ENCODE assay signal across 10 mouse cellular contexts in the genomic region with DNA sequence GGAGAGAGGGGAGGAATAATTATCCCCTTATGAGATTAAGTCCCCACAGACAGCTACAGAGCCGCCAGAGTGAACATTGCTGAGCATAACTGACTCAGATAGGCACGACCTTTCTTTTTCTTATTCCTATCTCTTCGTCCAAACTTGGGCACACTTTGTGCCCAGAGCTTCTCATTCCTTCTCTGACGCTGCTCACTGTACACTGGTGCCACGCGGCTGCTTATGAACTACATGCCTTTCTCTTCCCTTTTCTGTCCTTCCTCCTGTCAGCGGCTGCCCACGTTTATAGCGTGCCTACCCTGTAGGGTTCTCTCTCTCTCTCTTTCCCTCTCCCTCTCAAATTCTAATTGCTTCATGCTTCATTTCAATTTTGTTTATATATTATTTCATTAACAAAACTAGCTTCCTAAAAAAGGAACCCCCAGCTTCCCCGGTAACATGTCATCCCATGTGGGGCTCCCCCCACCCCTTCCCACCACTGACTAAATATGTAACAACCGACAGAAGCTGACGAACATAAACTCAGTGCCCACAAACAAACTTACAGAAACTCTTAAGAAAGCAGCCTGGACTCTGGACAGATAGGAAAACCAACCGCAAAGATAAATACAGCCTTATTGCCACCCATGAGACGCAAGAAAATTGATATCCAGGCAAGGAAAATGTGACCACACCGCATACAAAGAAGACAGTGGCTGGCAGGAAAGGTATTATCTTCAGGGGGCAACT. TPM values are rescaled to one million over a fixed set of nuclear protein-coding genes. Genes with fewer than 3 reads are reported as not detected.
DNase-seq lines count a peak whose midpoint lies in the region; ATAC-seq and TF ChIP-seq lines count a peak whose summit lies in the region.
"Had no signal": no experiment of that assay in that cellular context is flagged by ENCODE, and none has a peak within 500 bp of the region (broad histone marks: within the 10 kb centered on the region; RNA-seq: fewer than 3 reads in every experiment).

No protein-coding gene starts in this region.

- intact Hi-C loops in left cerebral cortex, postnatal 4 days (cut with DNase I) = no loop called here

- H3K4me2 ChIP-seq in liver, postnatal 0 days (ENCODE audit: low read depth, low read length) = peak overlapping the region; percentile 22; the same call in 1 of the 2 replicates
- H3K4me2 ChIP-seq: hindbrain, embryonic 13.5 days had no signal

- no peak for TF ChIP-seq CTCF in kidney, adult 2 months (conservative IDR thresholded peaks at IDR 0.05; ENCODE audit: insufficient read depth, insufficient read length, low read depth, low read length)
- TF ChIP-seq CTCF in testis, adult 2 months (IDR thresholded peaks at IDR 0.05; ENCODE audit: control insufficient read depth, insufficient read depth, insufficient replicate concordance, low read depth, low read length) = no peak
- TF ChIP-seq CTCF in liver, postnatal 0 days (IDR thresholded peaks at IDR 0.05; ENCODE audit: low read depth) = no peak

- no peaks in the 10 kb centered on the region; the same call in 1 of the 2 replicates for H3K27me3 ChIP-seq in kidney, adult 2 months (replicated peaks; ENCODE audit: control insufficient read depth, insufficient read depth, low read length)
- H3K27me3 ChIP-seq in testis, adult 2 months (ENCODE audit: control insufficient read depth, insufficient read depth, low read length) = no peaks in the 10 kb centered on the region
- no peaks in the 10 kb centered on the region for H3K27me3 ChIP-seq in liver, postnatal 0 days (ENCODE audit: insufficient read depth, low read length)
- H3K27me3 ChIP-seq: hindbrain, embryonic 13.5 days had no signal

- TF ChIP-seq EP300 in liver, postnatal 0 days (IDR thresholded peaks at IDR 0.05; ENCODE audit: low read depth) = no peak

- peak; percentile 17; the same call in 1 of the 2 replicates for ATAC-seq in liver, postnatal 0 days
- ATAC-seq in erythroblast, adult 5-6 weeks (replicated peaks; ENCODE audit: low FRiP score, poor library complexity, severe bottlenecking) = no peak

- H3K36me3 ChIP-seq in kidney, adult 2 months (ENCODE audit: control insufficient read depth, insufficient read depth, low read length) = no peaks in the 10 kb centered on the region
- H3K36me3 ChIP-seq in testis, adult 2 months (ENCODE audit: control insufficient read depth, insufficient read depth, low read length) = no peaks in the 10 kb centered on the region
- H3K36me3 ChIP-seq in liver, postnatal 0 days (replicated peaks; ENCODE audit: insufficient read depth, low read length) = no peaks in the 10 kb centered on the region
- H3K36me3 ChIP-seq: hindbrain, embryonic 13.5 days had no signal

- no peaks in the 10 kb centered on the region for H3K9me3 ChIP-seq in liver, postnatal 0 days (ENCODE audit: low read length)
- H3K9me3 ChIP-seq: hindbrain, embryonic 13.5 days had no signal

- H3K4me3 ChIP-seq in kidney, adult 2 months (ENCODE audit: insufficient read depth, low read depth, low read length) = no peak overlapping the region
- 0 out of 2 replicates have a peak overlapping the region, but pooled peaks have one; percentile 29 for H3K4me3 ChIP-seq in testis, adult 2 months (ENCODE audit: control insufficient read depth, low read depth, low read length)
- no peak overlapping the region for H3K4me3 ChIP-seq in liver, postnatal 0 days (ENCODE audit: low read depth, low read length)
- H3K4me3 ChIP-seq: hindbrain, embryonic 13.5 days had no signal

- no peak for DNase-seq in kidney, adult 2 months
- DNase-seq in kidney, postnatal 4 days = no peak
- DNase-seq in testis, postnatal 14 days (ENCODE audit: low spot score) = no peak
- DNase-seq in liver, postnatal 0 days = no peak
- no peak for DNase-seq in right cerebral cortex, adult 18-20 months
- no peak for DNase-seq in left cerebral cortex, postnatal 4 days
- DNase-seq: cerebellum, postnatal 25 days had no signal

- TF ChIP-seq POLR2A in kidney, adult 2 months (IDR thresholded peaks at IDR 0.05; ENCODE audit: low read depth, low read length) = no peak
- TF ChIP-seq POLR2A in testis, adult 2 months (IDR thresholded peaks at IDR 0.05; ENCODE audit: control insufficient read depth, low read depth, low read length) = no peak

- H3K4me1 ChIP-seq in kidney, adult 2 months (ENCODE audit: control insufficient read depth, insufficient read depth, low read length) = peaks cover 3% of the 10 kb centered on the region; the same call in 1 of the 2 replicates
- H3K4me1 ChIP-seq in testis, adult 2 months (ENCODE audit: control insufficient read depth, insufficient read depth, low read length) = peaks cover 3% of the 10 kb centered on the region
- no peaks in the 10 kb centered on the region; the same call in 1 of the 2 replicates for H3K4me1 ChIP-seq in liver, postnatal 0 days (ENCODE audit: insufficient read depth)
- H3K4me1 ChIP-seq: hindbrain, embryonic 13.5 days had no signal

- H3K27ac ChIP-seq in kidney, adult 2 months (ENCODE audit: insufficient read depth, low read depth, low read length) = peak overlapping the region; percentile 49; the same call in 1 of the 2 replicates
- H3K27ac ChIP-seq in testis, adult 2 months (ENCODE audit: control insufficient read depth, insufficient read depth, low read depth, low read length) = no peak overlapping the region
- peak overlapping the region; percentile 34; the same call in 1 of the 2 replicates for H3K27ac ChIP-seq in liver, postnatal 0 days (ENCODE audit: low read depth)
- H3K27ac ChIP-seq: hindbrain, embryonic 13.5 days had no signal

- H3K9ac ChIP-seq in liver, postnatal 0 days (replicated peaks) = no peak overlapping the region; the same call in 1 of the 2 replicates
- H3K9ac ChIP-seq: hindbrain, embryonic 13.5 days had no signal

- 80% methylated on average over 15 of the region's 15 CpGs for WGBS in kidney, adult 2 months
- WGBS in liver, postnatal 0 days (ENCODE audit: insufficient replicate concordance) = 55% methylated on average over 15 of the region's 15 CpGs

RNA-seq across cellular contexts. Expression of a gene that starts 25.8 kb away (rescaled TPM):
- 46.9 and 73.0 TPM in 2 replicates for polyA plus RNA-seq in kidney, adult 2 months (2012; rRNA removed)
- polyA plus RNA-seq in testis, adult 2 months (2012; rRNA removed) = 11.8 and 12.4 TPM in 2 replicates
- polyA plus RNA-seq in liver, postnatal 0 days (2015; fragmentation: Nextera tagmentation; extraction: Ambion mirVana) = 155 and 160 TPM in 2 replicates
- 153 and 172 TPM in 2 replicates for total RNA-seq in erythroblast, adult 5-6 weeks (2015; ENCODE audit: low replicate concordance)
- 174 and 176 TPM in 2 replicates for total RNA-seq in erythroblast, adult 5-6 weeks (2017; ENCODE audit: low replicate concordance)
- 100 to 1,000 TPM; 275 to 292 TPM for total RNA-seq in left cerebral cortex, postnatal 4 days (2021)

RNA-seq across cellular contexts. Expression of a gene that starts 26.3 kb away (rescaled TPM):
- 0.35 and 0.36 TPM in 2 replicates for polyA plus RNA-seq in kidney, adult 2 months (2012; rRNA removed)
- polyA plus RNA-seq in testis, adult 2 months (2012; rRNA removed) = 0.68 and 0.70 TPM in 2 replicates
- 0.12 and 0.17 TPM in 2 replicates for polyA plus RNA-seq in liver, postnatal 0 days (2015; fragmentation: Nextera tagmentation; extraction: Ambion mirVana)
- total RNA-seq in erythroblast, adult 5-6 weeks (2015; ENCODE audit: low replicate concordance) = not detected in 2 replicates
- total RNA-seq in erythroblast, adult 5-6 weeks (2017; ENCODE audit: low replicate concordance) = 0.68 TPM in 1 of 2 replicates, not detected in the other
- 1 to 10 TPM; 5.8 to 6.0 TPM for total RNA-seq in left cerebral cortex, postnatal 4 days (2021)
